Mouse (Mus musculus) spleen, adult 12 weeks (tissue): ENCODE measurements around the gene Olfr1509.
"Not testable (repeated sequence)": the region's sequence is repeated elsewhere in the genome, so short reads cannot be mapped to it uniquely, and the experiment has no call there.

Source experiments
- DNase-seq: peaks from one replicate; pipeline ENCODE4 v3.0.0; 2022; ENCODE audit warnings: low spot score

The Olfr1509 gene

DNA sequence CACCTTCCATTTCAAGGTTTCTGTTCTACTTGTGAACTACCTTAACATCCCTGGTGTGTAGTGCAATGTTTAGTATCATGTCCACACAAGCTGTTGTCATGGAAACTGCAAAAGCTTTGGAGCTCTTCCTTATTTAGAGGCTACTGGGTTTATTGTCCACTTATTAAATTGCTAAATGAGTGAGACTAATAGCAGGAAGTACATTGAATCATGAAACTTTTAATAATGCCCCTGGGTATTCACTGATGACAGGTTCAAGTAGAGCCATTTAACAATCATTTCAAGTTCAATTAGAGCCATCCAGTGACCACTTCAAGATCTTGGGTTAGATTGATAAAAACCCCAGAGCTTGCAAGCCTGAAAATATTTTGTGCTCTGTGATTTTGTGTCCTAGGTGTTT, at the start of gene Olfr1509:
Olfr1509 (plus strand) TSS at position 301 of the 400 bp plus-strand sequence.
- DNase-seq, result no peak

DNA sequence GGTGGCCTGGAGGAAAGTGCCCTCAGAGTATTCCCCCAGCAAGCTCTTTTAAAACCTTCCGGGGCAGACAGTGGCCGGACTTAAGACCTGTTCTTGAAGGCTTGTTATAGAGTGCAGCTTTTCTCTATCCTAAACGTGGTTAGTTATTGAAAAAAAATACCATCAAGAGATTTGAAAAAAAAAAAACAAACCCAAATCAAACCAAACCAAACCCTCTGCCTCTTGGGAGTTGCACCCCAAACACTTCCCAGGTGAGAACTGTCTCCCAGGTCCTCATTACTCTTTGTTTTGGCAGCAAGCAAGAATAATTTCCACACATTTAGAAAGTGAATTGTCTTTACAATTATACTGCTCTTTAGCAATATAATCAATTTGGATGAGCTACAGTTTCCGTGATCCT, 45.5 kb upstream of the Olfr1509 start, which contains the start of gene Olfr1511:
Olfr1511 (minus strand) TSS at position 101 of the 400 bp plus-strand sequence.
- no peak for DNase-seq

DNA sequence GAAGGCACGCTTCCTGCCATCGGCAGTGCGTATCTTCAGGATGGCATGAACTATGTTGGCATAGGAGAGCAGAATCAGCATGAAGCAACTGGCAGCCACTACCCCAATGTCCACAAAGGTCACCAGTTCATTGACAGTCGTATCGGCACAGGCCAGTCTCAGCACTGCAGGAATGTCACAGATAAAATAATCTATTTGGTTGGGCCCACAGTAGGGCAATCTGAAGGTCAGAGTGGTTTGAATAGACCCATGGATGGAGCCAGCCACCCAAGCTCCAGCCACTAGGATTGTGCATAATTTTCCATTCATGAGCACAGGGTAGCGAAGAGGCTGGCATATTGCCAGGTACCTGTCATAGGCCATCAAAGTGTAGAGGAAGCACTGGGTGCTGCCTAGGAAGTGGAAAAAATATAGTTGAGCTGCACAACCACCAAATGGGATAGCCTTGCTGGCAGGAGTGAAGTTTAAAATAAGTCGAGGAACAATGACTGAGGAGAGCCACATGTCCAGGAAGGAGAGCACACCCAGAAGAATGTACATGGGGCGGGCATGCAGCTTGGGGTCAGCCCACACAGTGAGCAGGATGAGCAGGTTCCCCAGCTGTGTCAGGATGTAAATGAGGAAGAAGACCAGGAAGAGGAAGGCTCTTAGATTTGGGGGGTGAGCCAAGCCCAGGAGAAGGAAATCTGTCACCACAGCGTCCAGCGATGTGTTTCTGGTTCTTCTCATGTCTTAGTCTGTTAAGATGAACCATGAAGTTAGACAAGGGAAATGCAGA, 32.5 kb upstream of the Olfr1509 start:
- not testable (repeated sequence) for DNase-seq

DNA sequence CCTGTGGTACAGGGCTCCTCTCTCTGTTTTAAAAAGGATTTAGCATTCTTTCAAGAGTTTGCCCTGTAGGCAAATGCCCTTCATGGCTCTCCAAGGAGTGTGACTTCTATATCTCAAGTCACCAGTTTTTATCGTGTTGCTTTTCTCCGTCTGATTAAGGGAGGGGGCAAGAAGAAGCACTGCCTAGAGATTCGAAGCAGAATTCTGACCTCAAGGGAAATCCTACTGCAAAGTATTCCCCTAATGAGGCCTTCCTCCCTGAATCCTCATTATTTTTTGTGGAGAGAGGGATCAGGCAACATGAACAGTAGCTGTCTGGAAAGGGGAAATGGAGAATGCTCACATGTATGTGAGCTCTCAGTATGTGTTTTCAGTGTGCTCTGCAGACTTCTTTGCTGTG, 28.5 kb upstream of the Olfr1509 start, which contains the start of gene Olfr1510:
Olfr1510 (minus strand) TSS at position 101 of the 400 bp plus-strand sequence.
- DNase-seq, result no peak

DNA sequence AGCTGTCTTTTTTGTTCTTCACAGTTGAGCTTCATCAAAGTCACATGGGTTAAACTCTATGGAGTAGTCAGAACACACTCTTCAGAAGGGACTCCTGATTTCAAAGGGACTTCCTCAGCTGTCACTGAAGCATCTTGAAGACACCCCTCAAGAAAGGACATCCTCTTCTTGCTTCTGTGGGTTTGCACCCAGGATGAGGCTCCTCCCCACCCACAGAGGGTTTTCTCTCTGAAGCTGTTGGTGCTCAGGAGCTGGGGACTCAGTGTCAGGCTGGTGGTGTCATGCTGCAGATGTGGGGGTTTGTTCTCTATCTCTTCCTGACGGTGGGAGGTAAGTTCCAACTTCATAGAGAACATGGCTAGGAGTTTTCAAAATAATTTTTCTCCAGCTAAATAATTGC, 15.1 kb upstream of the Olfr1509 start:
- no peak for DNase-seq

DNA sequence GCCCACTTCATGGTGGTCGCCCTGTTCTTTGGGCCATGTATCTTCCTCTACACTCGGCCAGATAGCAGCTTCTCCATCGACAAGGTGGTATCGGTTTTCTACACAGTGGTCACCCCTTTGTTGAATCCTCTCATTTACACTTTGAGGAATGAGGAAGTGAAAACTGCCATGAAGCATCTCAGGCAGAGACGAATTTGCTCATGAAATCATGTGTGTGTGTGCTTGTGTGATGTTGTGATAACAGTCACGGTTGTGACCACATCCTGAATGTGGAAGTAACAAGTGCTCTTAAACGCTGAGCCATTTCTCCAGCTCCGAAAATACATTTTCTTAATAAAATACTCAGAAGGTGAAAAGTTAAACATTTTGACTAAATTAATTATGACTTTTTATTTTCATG, 8.3 kb downstream of the Olfr1509 start:
- no peak for DNase-seq

DNA sequence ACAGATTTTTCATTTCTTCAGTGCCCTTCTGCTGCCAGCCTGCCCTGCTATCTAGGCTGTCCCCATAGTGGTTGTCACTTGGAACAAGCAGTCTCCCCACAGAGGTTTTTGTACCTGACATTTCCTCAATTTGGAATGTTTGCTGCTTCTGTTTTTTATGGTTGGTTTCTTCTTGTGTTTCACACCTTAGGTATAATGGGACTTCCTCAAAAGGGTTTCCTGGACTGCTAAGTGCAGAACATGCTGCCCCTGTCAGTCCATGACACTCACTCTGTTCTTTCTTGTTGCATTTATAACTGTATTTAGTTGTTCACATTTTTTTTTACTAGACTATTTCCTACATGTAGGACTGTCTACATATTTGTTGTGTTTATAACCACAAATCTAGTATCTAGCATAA, 19.1 kb downstream of the Olfr1509 start:
- DNase-seq, result no peak

DNA sequence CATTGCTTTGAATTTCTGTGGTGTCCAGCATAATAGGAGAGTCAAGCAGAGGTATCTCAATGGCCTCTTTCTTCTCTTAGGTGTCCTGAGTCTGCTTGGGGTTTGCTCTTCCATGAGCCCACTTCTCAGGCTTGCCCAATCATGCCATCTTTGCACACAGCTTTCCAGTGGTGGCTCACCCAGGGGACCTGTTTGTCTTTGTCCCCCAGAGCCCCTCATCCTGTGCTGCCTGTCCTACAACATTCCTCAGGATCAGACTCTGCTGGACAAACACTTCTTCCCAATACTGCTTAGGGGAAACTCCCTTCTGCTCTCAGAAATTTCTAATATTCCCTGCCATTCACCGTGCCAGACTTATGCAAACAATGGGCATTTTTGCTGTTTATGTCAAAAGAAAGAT, 22.9 kb downstream of the Olfr1509 start:
- no peak for DNase-seq

DNA sequence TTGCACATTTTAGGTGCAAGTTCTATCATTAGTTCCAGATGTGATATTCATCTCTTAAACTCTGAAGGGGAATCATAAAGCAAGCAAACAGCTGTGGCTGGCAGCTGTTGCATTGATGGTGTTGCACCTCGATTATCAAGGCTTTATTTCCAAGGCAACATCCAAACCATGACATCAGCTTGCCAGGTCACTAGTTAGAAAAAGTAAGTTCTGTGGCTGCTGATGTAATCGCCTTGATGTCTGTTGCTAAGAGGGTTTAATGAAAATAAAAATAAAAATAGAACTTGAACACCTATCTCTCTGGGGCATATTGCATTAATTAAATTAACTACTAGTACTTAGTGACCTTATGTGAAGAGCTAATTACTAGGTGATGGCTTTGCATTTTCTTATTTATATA, 24.6 kb downstream of the Olfr1509 start, which contains the start of gene Olfr1508:
Olfr1508 (minus strand) TSS at position 101 of the 400 bp plus-strand sequence.
- no peak for DNase-seq

DNA sequence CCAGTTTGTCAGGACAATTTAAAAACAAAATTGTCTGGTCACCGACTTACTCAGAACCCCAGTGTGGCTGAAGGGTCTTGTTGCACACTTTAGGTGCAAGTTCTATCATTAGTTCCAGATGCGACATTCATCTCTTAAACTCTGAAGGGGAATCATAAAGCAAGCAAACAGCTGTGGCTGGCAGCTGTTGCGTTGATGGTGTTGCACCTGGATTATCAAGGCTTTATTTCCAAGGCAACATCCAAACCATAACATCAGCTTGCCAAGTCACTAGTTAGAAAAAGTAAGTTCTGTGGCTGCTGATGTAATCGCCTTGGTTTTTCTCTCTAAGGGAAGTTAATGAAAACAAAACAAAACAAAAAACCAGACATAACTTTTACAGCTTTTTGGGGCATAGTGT, 52.7 kb downstream of the Olfr1509 start, which contains the start of gene Olfr1507:
Olfr1507 (minus strand) TSS at position 234 of the 400 bp plus-strand sequence.
- DNase-seq, result no peak
